Mouse (Mus musculus) urinary bladder, postnatal 25 days (tissue): ENCODE data around the gene Gm21828.
"Not testable (repeated sequence)": the region's sequence is repeated elsewhere in the genome, so short reads cannot be mapped to it uniquely, and the experiment has no call there.

Experiments used
- DNase-seq: peaks from one replicate; pipeline ENCODE4 v3.0.0; 2022; ENCODE audit warnings: low spot score

The Gm21828 gene

DNA sequence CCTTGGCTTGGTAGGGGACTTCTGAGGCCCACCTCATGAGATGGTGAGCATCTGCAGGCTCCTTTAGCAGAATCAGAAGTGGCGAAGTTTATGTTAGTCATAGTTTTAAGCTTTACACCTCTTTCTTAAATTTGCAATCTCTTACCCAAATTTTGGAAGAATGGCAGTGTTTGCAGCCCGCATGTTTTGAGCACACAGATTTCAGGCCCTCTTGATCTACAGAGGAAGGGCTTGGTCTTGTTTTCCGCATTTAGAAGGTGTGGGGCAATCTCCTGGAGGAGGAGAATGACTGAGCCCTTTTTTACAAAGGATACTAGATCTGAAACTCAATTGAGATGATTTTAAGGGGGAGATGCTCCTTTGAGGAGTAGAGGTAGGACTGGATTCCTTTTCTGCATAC is at the start of gene Gm21828:
Gene Gm21828, minus strand, starts transcription at position 101 of the 400 bp plus-strand sequence.
- not testable (repeated sequence) for DNase-seq

DNA sequence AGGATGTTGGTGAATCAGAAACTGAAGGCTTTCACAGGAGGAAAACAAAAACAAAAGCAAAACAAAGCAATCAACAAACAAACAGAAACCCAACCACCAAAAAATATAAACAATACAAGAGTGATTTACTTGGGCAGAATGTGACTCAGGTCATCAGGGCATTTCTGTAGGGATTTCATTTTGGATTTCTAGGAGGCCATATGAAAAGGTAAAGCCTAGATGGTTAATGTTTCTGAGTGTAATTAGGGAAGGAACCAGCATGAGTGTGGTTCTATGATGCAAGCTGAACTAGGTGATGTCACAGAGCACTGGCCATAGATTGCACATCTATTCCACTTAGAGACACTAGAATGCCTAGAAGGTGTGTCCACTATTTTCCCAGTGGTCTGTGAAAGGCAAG is 28.4 kb upstream of the Gm21828 start, which contains the start of the genes Gm21440 and Gm21454:
Gene Gm21440, plus strand, starts transcription at position 301 of the 400 bp plus-strand sequence.
Gene Gm21454, plus strand, starts transcription at position 352 of the 400 bp plus-strand sequence.
- DNase-seq = not testable (repeated sequence)
